Mouse (Mus musculus) CD4-positive, CD25-positive, alpha-beta regulatory T cell, adult 4 months (primary cell): ENCODE data around the gene Try4. TPM values are rescaled to one million over a fixed set of nuclear protein-coding genes. Genes with fewer than 3 reads are reported as not detected.
"Not testable (repeated sequence)": the region's sequence is repeated elsewhere in the genome, so short reads cannot be mapped to it uniquely, and the experiment has no call there.

Source experiments
- ATAC-seq: one replicate; pipeline ENCODE4 v1.8.0; 2017
- polyA plus RNA-seq, 2 experiments: library from polyadenylated mRNA; unstranded; fragments of 100-300 nt; shearing (Covaris generic); gene quantifications; one replicate each; pipeline ENCODE4 v1.2.1; 2017

The Try4 gene
- polyA plus RNA-seq: not detected

GRCm38 (mm10) chr6:41301969-41302368 is at the start of gene Try4:
Gene Try4, plus strand, starts transcription at chr6:41302269.
- no peak for ATAC-seq

GRCm38 (mm10) chr6:41253314-41253713 is 48.8 kb upstream of the Try4 start:
- ATAC-seq: not testable (repeated sequence)

GRCm38 (mm10) chr6:41256424-41256823 is 45.6 kb upstream of the Try4 start:
- no peak for ATAC-seq

GRCm38 (mm10) chr6:41257432-41257831 is 44.6 kb upstream of the Try4 start:
- no peak for ATAC-seq

- ATAC-seq: peak; percentile 43
Measured at GRCm38 (mm10) chr6:41262796-41263195, 39.3 kb upstream of the Try4 start.

GRCm38 (mm10) chr6:41266140-41266539 is 35.9 kb upstream of the Try4 start:
- ATAC-seq: no peak

GRCm38 (mm10) chr6:41298255-41298654 is 3.8 kb upstream of the Try4 start:
- ATAC-seq: no peak

GRCm38 (mm10) chr6:41316741-41317140 is 14.7 kb downstream of the Try4 start, which contains the start of gene Try5:
Gene Try5, minus strand, starts transcription at chr6:41316841.
- not testable (repeated sequence) for ATAC-seq

- no peak for ATAC-seq
Measured at GRCm38 (mm10) chr6:41353932-41354331, 51.9 kb downstream of the Try4 start, which contains the start of gene Try10. Gene Try10, plus strand, starts transcription at chr6:41354105.

Other genes starting within 250 kb of the Try4 start
- gene Try5, start 14.6 kb downstream of the Try4 start, polyA plus RNA-seq: not detected
- not detected for gene Try10, start 51.8 kb downstream of the Try4 start, polyA plus RNA-seq
- not detected for gene Prss3, start 75.4 kb downstream of the Try4 start, polyA plus RNA-seq
- gene Gm5771, start 90.1 kb downstream of the Try4 start, polyA plus RNA-seq: not detected
- gene Gm10334, start 143.9 kb downstream of the Try4 start, polyA plus RNA-seq: not detected
- not detected for gene Prss1, start 156.7 kb downstream of the Try4 start, polyA plus RNA-seq
- gene Prss2, start 219.5 kb downstream of the Try4 start, polyA plus RNA-seq: 1 to 10 TPM; 2.0 to 3.1 TPM